Mouse (Mus musculus): ENCODE data around the gene Tesk1. TPM values are rescaled to one million over a fixed set of nuclear protein-coding genes. Genes with fewer than 3 reads are reported as not detected.

Gene Tesk1
- polyA plus RNA-seq, 1 experiment from 2014 or later, result 6.3 TPM

GRCm38 (mm10) chr4:43423267-43423934 is 18.3 kb upstream of the Tesk1 start:
- H3K4me3 ChIP-seq, result no peak overlapping the region
- H3K4me1 ChIP-seq, result peaks cover 44% of the 10 kb centered on the region
- no peak for DNase-seq (ENCODE audit: low spot score)
- peaks cover 56% of the 10 kb centered on the region for H3K36me3 ChIP-seq
- H3K9me3 ChIP-seq, result no peaks in the 10 kb centered on the region
- H3K27ac ChIP-seq, result no peak overlapping the region
- H3K27me3 ChIP-seq (ENCODE audit: insufficient read depth, poor library complexity, severe bottlenecking), result peaks cover 75% of the 10 kb centered on the region
- WGBS, result 85% methylated on average over 20 of the region's 20 CpGs

GRCm38 (mm10) chr4:43424072-43424471 is 17.7 kb upstream of the Tesk1 start:
- DNase-seq (ENCODE audit: low spot score), result no peak
- H3K27ac ChIP-seq, result no peak overlapping the region
- H3K4me3 ChIP-seq, result no peak overlapping the region
- H3K27me3 ChIP-seq (ENCODE audit: insufficient read depth, poor library complexity, severe bottlenecking), result peaks cover 82% of the 10 kb centered on the region
- peaks cover 48% of the 10 kb centered on the region for H3K4me1 ChIP-seq
- peaks cover 56% of the 10 kb centered on the region for H3K36me3 ChIP-seq
- H3K9me3 ChIP-seq, result no peaks in the 10 kb centered on the region
- WGBS, result 74% methylated on average over 9 of the region's 9 CpGs

DNA sequence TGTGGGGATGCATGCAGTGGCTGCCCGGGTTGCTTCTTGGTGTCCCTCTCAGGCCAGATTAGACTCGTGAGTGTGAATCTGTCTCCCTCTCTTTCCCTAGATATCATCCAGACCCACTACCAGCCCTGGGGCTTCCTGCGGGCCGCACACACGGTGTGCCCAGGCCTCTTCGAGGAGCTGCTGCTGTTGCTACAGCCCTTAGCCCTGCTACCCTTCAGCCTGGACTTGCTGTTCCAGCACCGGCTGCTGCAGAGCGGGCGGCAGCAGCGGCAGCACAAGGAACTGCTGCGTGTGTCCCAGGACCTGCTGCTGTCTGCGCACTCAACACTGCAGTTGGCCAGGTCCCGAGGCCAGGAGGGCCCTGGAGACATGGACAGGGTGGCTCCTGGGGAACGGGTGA is 16.5 kb upstream of the Tesk1 start:
- Histone ChIP-seq H3K4me3 (peak overlapping the region; percentile 46), H3K4me1 (peaks cover 44% of the 10 kb centered on the region), H3K27ac (no peak overlapping the region), H3K27me3 (ENCODE audit: insufficient read depth, poor library complexity, severe bottlenecking) (peaks cover 93% of the 10 kb centered on the region), H3K36me3 (peaks cover 56% of the 10 kb centered on the region), H3K9me3 (no peaks in the 10 kb centered on the region)
- 23% methylated on average over 14 of the region's 14 CpGs for WGBS
- no peak for DNase-seq (ENCODE audit: low spot score)

DNA sequence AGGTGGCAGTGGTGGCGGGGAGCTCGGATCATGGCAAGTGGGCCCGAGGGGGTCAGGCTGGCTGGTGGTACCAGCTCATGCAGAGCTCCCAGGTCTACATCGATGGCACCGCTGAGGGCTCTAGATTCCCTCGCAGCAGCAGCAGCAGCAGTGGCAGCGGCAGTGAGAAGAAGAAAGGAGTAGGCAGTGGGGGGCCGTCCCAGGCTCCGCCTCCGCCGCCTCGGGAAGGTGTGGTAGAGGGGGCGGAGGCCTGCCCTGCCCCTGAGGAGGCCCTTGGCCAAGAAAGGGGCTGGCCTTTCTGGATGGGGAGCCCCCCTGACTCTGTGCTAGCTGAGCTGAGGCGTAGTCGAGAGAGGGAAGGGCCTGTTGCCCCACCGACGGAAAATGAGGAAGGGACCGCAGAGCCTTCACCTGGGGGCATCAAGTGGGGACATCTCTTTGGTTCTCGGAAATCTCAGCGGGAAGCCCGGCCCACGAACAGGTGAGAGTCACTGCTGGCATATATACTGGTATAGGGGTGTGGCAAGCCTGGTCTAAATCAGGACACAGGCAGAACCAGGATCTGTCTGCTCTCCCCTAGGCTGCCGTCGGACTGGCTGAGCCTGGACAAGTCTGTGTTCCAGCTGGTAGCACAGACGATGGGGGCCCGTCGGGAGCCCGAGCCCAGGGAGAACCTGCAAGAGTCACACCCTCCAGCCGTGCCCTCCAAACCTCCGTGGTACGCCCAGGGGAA is 15.9 kb upstream of the Tesk1 start:
- DNase-seq (ENCODE audit: low spot score), result no peak
- Histone ChIP-seq H3K27me3 (ENCODE audit: insufficient read depth, poor library complexity, severe bottlenecking) (peaks cover 99% of the 10 kb centered on the region), H3K4me1 (peaks cover 44% of the 10 kb centered on the region), H3K9me3 (no peaks in the 10 kb centered on the region), H3K36me3 (peaks cover 56% of the 10 kb centered on the region), H3K27ac (no peak overlapping the region; the same call in 1 of the 2 replicates), H3K4me3 (peak overlapping the region; percentile 46)
- WGBS, result 26% methylated on average over 31 of the region's 31 CpGs

DNA sequence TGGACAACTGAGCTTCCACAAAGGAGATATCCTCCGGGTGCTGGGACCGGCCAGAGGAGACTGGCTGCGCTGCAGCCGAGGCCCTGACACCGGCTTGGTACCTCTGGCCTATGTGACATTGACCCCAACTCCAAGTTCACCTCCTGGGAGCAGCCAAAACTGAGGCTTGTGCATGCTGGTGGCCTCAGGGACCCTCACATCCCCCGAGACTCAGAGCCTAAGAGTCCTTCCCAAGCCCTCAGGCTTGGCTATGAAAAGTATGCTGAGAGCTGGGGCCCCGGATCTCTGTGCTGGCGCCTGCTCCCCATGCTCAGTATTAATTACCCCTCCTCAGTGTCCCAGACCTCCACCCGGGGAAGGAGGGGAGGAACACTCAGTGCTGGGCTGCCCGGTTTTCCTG is 15.3 kb upstream of the Tesk1 start:
- Histone ChIP-seq H3K36me3 (peaks cover 51% of the 10 kb centered on the region), H3K4me1 (peaks cover 43% of the 10 kb centered on the region), H3K9me3 (no peaks in the 10 kb centered on the region), H3K27me3 (ENCODE audit: insufficient read depth, poor library complexity, severe bottlenecking) (peaks cover 96% of the 10 kb centered on the region), H3K4me3 (no peak overlapping the region), H3K27ac (no peak overlapping the region)
- WGBS, result 58% methylated on average over 10 of the region's 10 CpGs
- DNase-seq (ENCODE audit: low spot score), result no peak

GRCm38 (mm10) chr4:43427501-43428179 is 14.1 kb upstream of the Tesk1 start:
- peak overlapping the region; percentile 36 for H3K4me3 ChIP-seq
- DNase-seq (ENCODE audit: low spot score), result no peak
- peaks cover 40% of the 10 kb centered on the region for H3K36me3 ChIP-seq
- H3K27me3 ChIP-seq (ENCODE audit: insufficient read depth, poor library complexity, severe bottlenecking), result peaks cover 84% of the 10 kb centered on the region
- 26% methylated on average over 23 of the region's 23 CpGs for WGBS
- H3K27ac ChIP-seq, result no peak overlapping the region
- H3K4me1 ChIP-seq, result peaks cover 39% of the 10 kb centered on the region
- H3K9me3 ChIP-seq, result no peaks in the 10 kb centered on the region

DNA sequence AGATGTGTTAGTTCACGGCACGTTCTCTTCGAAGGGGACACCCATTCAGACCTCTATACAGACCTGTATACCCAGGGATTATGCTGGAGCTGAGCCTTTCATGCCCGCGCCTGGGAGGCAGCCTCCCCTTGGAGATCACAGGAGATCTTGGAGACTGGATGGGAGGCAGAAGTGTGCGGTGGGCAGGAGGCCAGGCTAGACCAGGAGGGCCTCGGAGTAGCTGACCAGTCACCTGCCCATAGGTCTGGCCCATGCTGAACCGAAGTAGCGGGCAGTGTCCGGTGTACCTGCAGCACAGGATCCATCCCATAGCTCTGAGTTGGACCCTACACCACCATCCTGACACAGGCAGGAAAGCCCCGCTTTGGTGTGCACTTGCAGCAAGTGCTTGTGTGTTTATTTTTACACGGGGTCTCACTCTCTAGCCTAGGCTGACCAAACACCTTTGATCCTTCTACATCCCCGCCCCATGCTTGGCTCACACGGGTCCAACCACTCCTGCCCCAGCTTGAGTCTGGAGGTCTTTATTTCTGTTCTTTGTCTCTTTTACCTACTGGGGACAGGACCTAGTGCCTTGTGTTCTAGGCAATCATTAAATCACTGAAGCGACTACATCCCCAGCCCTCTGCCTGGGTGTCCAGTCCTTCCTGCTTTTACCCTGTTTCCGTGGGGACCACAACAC is 13.4 kb upstream of the Tesk1 start:
- DNase-seq (ENCODE audit: low spot score), result no peak
- Histone ChIP-seq H3K27me3 (ENCODE audit: insufficient read depth, poor library complexity, severe bottlenecking) (peaks cover 77% of the 10 kb centered on the region), H3K4me1 (peaks cover 39% of the 10 kb centered on the region), H3K4me3 (peak overlapping the region; percentile 40), H3K9me3 (no peaks in the 10 kb centered on the region), H3K27ac (0 out of 2 replicates have a peak overlapping the region, but pooled peaks have one; percentile 17), H3K36me3 (peaks cover 33% of the 10 kb centered on the region)
- WGBS, result 34% methylated on average over 16 of the region's 16 CpGs

DNA sequence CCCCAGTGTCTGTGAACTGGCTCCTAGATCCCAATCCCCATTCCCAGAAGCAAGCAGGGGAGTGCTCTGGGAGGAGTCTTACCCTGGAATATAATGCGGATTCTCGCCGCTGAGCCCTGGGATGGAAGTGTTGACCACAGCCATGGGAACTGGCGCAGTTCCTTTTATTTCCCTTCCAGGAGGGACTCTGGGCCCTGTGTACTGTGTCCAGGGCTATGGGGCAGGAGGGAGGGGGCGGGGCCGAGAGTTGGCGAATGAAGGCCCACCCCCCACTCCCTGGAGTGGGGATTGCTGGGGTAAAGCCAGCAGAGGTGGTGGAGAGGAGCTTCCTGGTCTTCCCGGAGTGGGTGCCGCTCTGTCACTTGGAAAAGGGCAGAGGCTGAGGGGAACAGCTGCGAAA is 12.8 kb upstream of the Tesk1 start, which contains the start of gene Fam166b:
Gene Fam166b (minus strand): TSS at position 189 of the 400 bp plus-strand sequence.
- peaks cover 27% of the 10 kb centered on the region for H3K36me3 ChIP-seq
- H3K9me3 ChIP-seq, result no peaks in the 10 kb centered on the region
- DNase-seq (ENCODE audit: low spot score), result no peak
- 0 out of 2 replicates have a peak within 1 kb of the TSS, but pooled peaks have one; percentile 17 for H3K27ac ChIP-seq
- H3K27me3 ChIP-seq (ENCODE audit: insufficient read depth, poor library complexity, severe bottlenecking), result peaks cover 71% of the 10 kb centered on the region
- H3K4me3 ChIP-seq, result peak within 1 kb of the TSS; percentile 40
- 5% methylated on average over 10 of the region's 10 CpGs for WGBS
- peaks cover 39% of the 10 kb centered on the region for H3K4me1 ChIP-seq

DNA sequence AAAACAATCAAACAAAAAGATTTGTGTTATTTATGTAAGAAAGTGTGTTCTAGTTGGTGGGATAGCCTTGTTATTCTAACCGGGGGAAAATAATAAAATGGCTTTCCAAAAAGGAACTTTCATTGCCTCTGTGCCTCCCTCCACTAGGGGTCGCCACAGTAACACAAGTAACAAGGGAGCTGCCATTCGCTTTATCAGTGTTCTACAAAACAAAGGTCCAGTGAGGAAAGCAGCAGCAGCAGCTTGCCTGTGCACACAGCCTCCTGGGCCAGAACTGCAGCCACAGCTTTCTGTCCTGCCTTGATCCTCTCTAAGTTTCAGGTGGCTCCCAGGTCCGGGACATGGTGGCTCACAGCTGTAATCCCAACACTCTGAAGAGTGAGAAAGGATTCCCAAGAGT is 10.0 kb upstream of the Tesk1 start:
- Histone ChIP-seq H3K36me3 (peaks cover under 1% of the 10 kb centered on the region; the same call in 1 of the 2 replicates), H3K4me1 (peaks cover 21% of the 10 kb centered on the region), H3K4me3 (no peak overlapping the region), H3K27ac (no peak overlapping the region), H3K9me3 (no peaks in the 10 kb centered on the region), H3K27me3 (ENCODE audit: insufficient read depth, poor library complexity, severe bottlenecking) (peaks cover 44% of the 10 kb centered on the region)
- WGBS, result 7% methylated on average over 4 of the region's 4 CpGs
- peak; percentile 90 for DNase-seq (ENCODE audit: low spot score)

DNA sequence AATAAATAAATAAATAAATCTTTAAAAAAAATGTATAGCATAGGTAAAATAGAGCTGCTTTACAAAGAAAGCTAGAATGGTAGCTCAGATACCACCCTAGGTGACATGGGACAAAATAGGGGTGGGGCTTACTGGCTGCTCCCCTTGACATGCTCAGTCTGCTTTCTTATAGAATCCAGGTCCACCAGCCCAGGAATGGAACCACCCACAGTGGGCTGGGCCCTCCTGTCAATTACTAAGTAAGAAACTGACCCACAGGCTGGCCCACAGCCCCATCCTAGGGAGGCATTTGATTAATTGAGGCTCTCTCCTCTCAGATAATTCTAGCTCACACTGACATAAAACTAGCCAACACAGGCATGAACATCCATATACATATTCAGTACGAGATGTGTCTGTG is 8.9 kb upstream of the Tesk1 start:
- no peak for DNase-seq (ENCODE audit: low spot score)
- H3K9me3 ChIP-seq, result no peaks in the 10 kb centered on the region
- peaks cover 32% of the 10 kb centered on the region for H3K27me3 ChIP-seq (ENCODE audit: insufficient read depth, poor library complexity, severe bottlenecking)
- H3K4me3 ChIP-seq, result no peak overlapping the region
- peaks cover 14% of the 10 kb centered on the region for H3K4me1 ChIP-seq
- no peaks in the 10 kb centered on the region for H3K36me3 ChIP-seq
- no peak overlapping the region for H3K27ac ChIP-seq
- 94% methylated on average over 1 of the region's 1 CpGs for WGBS

GRCm38 (mm10) chr4:43442044-43442443 is 305 bp downstream of the Tesk1 start:
- peak overlapping the region; percentile 96 for H3K4me3 ChIP-seq
- peaks cover 12% of the 10 kb centered on the region for H3K4me1 ChIP-seq
- no peaks in the 10 kb centered on the region for H3K27me3 ChIP-seq (ENCODE audit: insufficient read depth, poor library complexity, severe bottlenecking)
- H3K9me3 ChIP-seq, result no peaks in the 10 kb centered on the region
- peaks cover 23% of the 10 kb centered on the region for H3K36me3 ChIP-seq
- WGBS, result under 1% methylated on average over 33 of the region's 33 CpGs
- peak overlapping the region; percentile 96 for H3K27ac ChIP-seq
- DNase-seq (ENCODE audit: low spot score), result peak; percentile 99

DNA sequence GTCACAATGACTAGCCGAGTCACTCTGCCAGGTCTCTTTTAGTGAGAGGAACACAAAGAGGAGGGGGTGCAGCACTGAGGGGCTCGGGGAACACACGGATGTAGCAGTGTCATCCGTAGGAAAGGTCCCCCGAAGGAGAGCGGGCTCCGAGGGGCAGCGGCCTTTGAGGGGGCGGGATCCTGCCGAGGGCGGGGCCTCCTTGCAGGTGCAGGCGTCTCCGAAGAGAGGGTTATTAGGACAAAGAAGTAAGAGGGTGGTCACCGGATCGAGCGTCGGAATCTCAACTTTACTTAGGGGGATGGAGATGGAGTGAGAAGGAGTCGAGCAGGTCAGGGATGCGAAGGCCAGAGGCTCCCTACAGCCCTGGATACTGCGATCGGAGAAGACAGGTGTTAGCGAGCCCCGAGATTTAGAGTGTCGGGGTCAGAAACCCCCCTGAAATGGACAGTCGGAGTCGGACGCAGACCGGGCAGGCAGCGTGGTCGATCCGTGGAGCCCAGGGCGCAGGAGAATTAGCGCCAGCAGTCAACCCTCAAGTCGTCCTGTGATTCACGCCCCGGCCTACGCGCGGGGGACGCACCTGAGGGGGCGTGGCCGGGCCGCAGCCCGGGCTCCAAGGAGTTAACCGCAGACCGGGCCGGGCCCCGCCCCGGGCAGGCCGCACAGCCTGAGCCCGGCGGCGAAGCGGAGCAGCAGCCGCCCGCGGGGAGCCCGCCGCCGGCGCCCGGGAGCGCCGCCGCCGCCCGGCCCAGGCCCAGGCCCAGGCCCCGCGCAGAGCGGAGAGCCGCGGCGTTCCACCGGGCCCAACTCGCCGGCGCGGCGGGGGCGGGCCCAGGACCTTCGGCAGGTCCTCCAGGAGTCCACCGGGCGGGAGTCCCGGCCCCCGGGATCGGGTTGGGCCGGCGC is 970 bp downstream of the Tesk1 start:
- Histone ChIP-seq H3K27ac (peak overlapping the region; percentile 96), H3K36me3 (peaks cover 30% of the 10 kb centered on the region), H3K4me3 (peak overlapping the region; percentile 96), H3K9me3 (no peaks in the 10 kb centered on the region), H3K27me3 (ENCODE audit: insufficient read depth, poor library complexity, severe bottlenecking) (no peaks in the 10 kb centered on the region), H3K4me1 (peaks cover 12% of the 10 kb centered on the region)
- WGBS, result under 1% methylated on average over 86 of the region's 88 CpGs
- peak; percentile 85 for DNase-seq (ENCODE audit: low spot score)

Measured in heart, embryonic 10.5 days (tissue).